Mouse (Mus musculus): ENCODE results near the gene Vash1.
A peak's percentile ranks its signal among the peaks of the same experiment; 100 is the strongest.

Gene Vash1

GRCm38 (mm10) chr12:86716962-86717361 is 38.5 kb downstream of the Vash1 start:
- no peak for DNase-seq (ENCODE audit: low read depth, low spot score)

GRCm38 (mm10) chr12:86719961-86720639 is 41.6 kb downstream of the Vash1 start:
- no peak for DNase-seq (ENCODE audit: low read depth, low spot score)

- DNase-seq (ENCODE audit: low read depth, low spot score) = peak; percentile 17
Measured at GRCm38 (mm10) chr12:86721453-86721852, 43.0 kb downstream of the Vash1 start.

GRCm38 (mm10) chr12:86724300-86724699 is 45.8 kb downstream of the Vash1 start:
- DNase-seq (ENCODE audit: low read depth, low spot score) = no peak

- no peak for DNase-seq (ENCODE audit: low read depth, low spot score)
Measured at GRCm38 (mm10) chr12:86725706-86726105, 47.2 kb downstream of the Vash1 start.

GRCm38 (mm10) chr12:86726120-86726640 is 47.7 kb downstream of the Vash1 start, which contains the start of gene Angel1:
TSS of gene Angel1 (minus strand) at chr12:86726460.
- DNase-seq (ENCODE audit: low read depth, low spot score) = peak; percentile 91

- no peak for DNase-seq (ENCODE audit: low read depth, low spot score)
Measured at GRCm38 (mm10) chr12:86734319-86734810, 55.9 kb downstream of the Vash1 start, which contains the start of gene Lrrc74a. TSS of gene Lrrc74a (plus strand) at chr12:86734369.

Data from skeletal muscle tissue, adult 2 months (tissue).